Mouse (Mus musculus) E14TG2a.4 (cell line): ENCODE measurements around the gene Efcab6.

Experiments
- H3K27me3 ChIP-seq: 2 replicates; pipeline ENCODE4 v1.6.1; 2014; ENCODE audit warnings: low read length, control low read depth; ENCODE audit not compliant: insufficient read depth
- H3K36me3 ChIP-seq: 2 replicates; pipeline ENCODE4 v1.6.1; 2014; ENCODE audit warnings: low read length, control low read depth; ENCODE audit not compliant: insufficient read depth
- H3K4me1 ChIP-seq: replicated peaks from 2 replicates; pipeline ENCODE4 v1.6.1; 2014; ENCODE audit warnings: low read depth, low read length, control low read depth
- H3K4me3 ChIP-seq: replicated peaks from 2 replicates; pipeline ENCODE4 v1.5.1; 2014; ENCODE audit warnings: mild to moderate bottlenecking, low read length
- H3K9me3 ChIP-seq: 2 replicates; pipeline ENCODE4 v1.6.1; 2014; ENCODE audit warnings: low read length, control low read depth
- CTCF ChIP-seq: conservative IDR thresholded peaks from 2 replicates; pipeline ENCODE4 v1.5.1; 2014; ENCODE audit warnings: low read length
- NANOG ChIP-seq: IDR thresholded peaks from 2 replicates; pipeline ENCODE4 v1.6.1; 2014; ENCODE audit warnings: borderline replicate concordance, low read length, mixed read lengths
- POU5F1 ChIP-seq: IDR thresholded peaks from 2 replicates; pipeline ENCODE4 v1.6.1; 2014; ENCODE audit warnings: low read length, borderline replicate concordance

Gene Efcab6

DNA sequence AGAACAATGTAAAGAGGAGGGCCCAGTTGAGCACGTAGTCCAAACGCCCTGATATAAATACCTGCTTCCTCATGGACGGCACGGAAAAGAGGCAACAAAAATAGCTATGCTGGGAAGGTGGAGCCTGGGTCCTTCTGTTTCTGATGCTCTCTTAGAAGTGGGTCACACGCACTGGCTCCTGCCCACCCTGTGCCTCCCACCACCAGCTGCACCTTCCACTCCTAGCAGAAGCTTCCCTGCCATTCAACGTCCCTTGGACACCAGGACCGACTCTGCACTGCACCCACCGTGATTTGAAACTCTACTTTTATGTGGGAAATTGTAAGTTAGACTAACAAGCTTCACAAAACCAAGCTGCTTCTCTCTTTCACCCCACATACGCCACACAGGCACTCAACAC is 12.8 kb downstream of the Efcab6 start:
- no peak for TF ChIP-seq POU5F1
- TF ChIP-seq NANOG = no peak
- TF ChIP-seq CTCF = no peak
- no peaks in the 10 kb centered on the region for H3K36me3 ChIP-seq
- H3K4me3 ChIP-seq = no peak overlapping the region
- H3K9me3 ChIP-seq = no peaks in the 10 kb centered on the region
- peaks cover 14% of the 10 kb centered on the region for H3K27me3 ChIP-seq
- H3K4me1 ChIP-seq = peaks cover 25% of the 10 kb centered on the region

- peaks cover 1% of the 10 kb centered on the region for H3K9me3 ChIP-seq
- H3K36me3 ChIP-seq = no peaks in the 10 kb centered on the region
- H3K27me3 ChIP-seq = peaks cover 5% of the 10 kb centered on the region
- peaks cover 21% of the 10 kb centered on the region for H3K4me1 ChIP-seq
- TF ChIP-seq NANOG (no peak), POU5F1 (no peak), CTCF (no peak)
- H3K4me3 ChIP-seq = no peak overlapping the region
These were observed 15.6 kb downstream of the Efcab6 start for GRCm38 (mm10) chr15:84049570-84049969.

- no peaks in the 10 kb centered on the region for H3K27me3 ChIP-seq
- peaks cover 6% of the 10 kb centered on the region for H3K9me3 ChIP-seq
- no peak overlapping the region for H3K4me3 ChIP-seq
- H3K4me1 ChIP-seq = peaks cover 12% of the 10 kb centered on the region
- no peaks in the 10 kb centered on the region for H3K36me3 ChIP-seq
- TF ChIP-seq POU5F1 (no peak), CTCF (peak; percentile 61), NANOG (no peak)
These were observed 19.6 kb downstream of the Efcab6 start for GRCm38 (mm10) chr15:84045562-84045961.

DNA sequence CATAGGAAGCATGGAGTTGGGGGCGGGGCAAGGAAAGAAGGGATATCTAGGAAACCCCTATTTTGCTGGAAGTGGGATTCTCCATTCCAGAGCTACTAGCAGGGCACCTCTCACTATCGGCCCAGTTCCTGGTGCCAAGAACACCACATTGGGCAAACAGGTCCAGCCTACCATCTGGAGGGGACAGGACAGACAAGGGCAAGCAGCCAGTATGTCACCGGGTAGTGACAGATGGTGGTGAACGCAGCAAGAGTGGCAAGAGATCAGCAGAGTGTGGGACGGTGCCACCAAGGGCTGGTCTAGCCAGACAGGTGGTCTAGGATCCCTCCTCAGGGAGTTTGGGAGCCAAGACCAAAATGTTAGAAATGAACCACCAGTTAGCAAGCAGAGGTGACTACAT is 28.1 kb downstream of the Efcab6 start:
- Histone ChIP-seq H3K4me1 (no peaks in the 10 kb centered on the region), H3K4me3 (no peak overlapping the region), H3K9me3 (peaks cover 13% of the 10 kb centered on the region), H3K27me3 (no peaks in the 10 kb centered on the region), H3K36me3 (no peaks in the 10 kb centered on the region)
- TF ChIP-seq CTCF (no peak), NANOG (no peak), POU5F1 (no peak)

GRCm38 (mm10) chr15:84025651-84026050 is 39.5 kb downstream of the Efcab6 start:
- Histone ChIP-seq H3K9me3 (no peaks in the 10 kb centered on the region), H3K36me3 (no peaks in the 10 kb centered on the region), H3K27me3 (no peaks in the 10 kb centered on the region), H3K4me1 (peaks cover 7% of the 10 kb centered on the region; the same call in 1 of the 2 replicates), H3K4me3 (no peak overlapping the region)
- TF ChIP-seq POU5F1 (no peak), CTCF (no peak), NANOG (no peak)

- Histone ChIP-seq H3K9me3 (peaks cover 3% of the 10 kb centered on the region; the same call in 1 of the 2 replicates), H3K4me1 (peaks cover 7% of the 10 kb centered on the region; the same call in 1 of the 2 replicates), H3K4me3 (no peak overlapping the region), H3K27me3 (no peaks in the 10 kb centered on the region), H3K36me3 (no peaks in the 10 kb centered on the region)
- TF ChIP-seq POU5F1 = no peak
- TF ChIP-seq NANOG = no peak
- no peak for TF ChIP-seq CTCF
These were observed 40.3 kb downstream of the Efcab6 start for GRCm38 (mm10) chr15:84024851-84025250.

DNA sequence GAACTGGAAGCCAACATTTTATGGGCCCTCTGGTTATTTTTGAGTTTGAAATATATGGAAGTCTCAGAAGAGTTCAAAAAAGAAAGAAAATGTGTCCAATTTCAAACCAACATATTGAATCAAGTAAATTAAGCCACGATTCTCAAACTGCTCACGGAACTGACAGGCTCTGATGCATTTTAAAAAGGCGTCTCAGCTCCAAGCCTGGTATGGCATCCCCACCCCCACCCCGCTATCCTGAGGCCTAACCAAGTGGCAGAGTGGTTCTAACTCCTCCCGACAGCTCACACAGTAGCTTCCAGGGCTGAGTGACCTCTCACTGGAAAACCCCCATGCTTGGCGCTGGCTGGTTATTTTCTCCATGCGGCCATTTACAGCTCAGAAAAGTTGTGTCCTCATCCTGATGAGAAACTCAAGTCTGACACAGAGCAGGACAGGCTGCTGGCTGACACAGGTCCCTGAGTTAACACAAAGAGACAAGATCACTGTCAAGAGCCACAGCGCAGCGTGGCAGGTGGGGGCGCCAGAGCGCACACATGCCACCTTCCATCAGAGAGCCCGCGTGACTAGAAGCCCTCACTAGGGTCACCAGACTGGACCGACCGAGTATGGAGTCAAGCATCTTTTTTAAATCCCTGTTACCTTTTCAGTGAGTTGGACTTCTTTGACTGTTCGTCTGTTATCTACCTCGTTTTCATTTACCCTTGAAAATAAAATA is 55.7 kb downstream of the Efcab6 start:
- Histone ChIP-seq H3K27me3 (no peaks in the 10 kb centered on the region), H3K4me3 (no peak overlapping the region), H3K9me3 (0 out of 2 replicates have a peak, but pooled peaks cover 4% of the 10 kb centered on the region), H3K4me1 (no peaks in the 10 kb centered on the region; the same call in 1 of the 2 replicates), H3K36me3 (no peaks in the 10 kb centered on the region)
- TF ChIP-seq CTCF = peak; percentile 32
- TF ChIP-seq POU5F1 = no peak
- no peak for TF ChIP-seq NANOG

DNA sequence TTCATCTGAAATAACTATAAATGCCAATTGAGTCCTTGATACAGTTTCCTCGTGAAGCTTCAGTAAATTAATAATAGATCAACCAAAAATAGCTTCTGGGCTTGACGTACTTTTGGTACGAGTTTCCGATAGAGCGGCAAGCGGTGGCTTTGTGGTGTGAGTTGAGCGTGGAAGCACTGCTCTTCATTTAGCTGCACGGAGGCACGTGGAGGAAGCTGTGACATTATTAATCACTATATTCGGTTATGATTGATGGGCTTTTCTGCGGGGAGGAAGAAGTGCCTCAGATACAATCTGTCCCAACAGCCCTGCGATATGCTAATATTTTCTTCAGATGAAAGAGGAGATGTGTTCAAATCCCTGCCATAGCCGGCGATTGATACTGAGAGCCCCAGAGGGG is 60.9 kb downstream of the Efcab6 start:
- H3K4me1 ChIP-seq = no peaks in the 10 kb centered on the region
- no peaks in the 10 kb centered on the region for H3K27me3 ChIP-seq
- no peak overlapping the region for H3K4me3 ChIP-seq
- H3K9me3 ChIP-seq = 0 out of 2 replicates have a peak, but pooled peaks cover 4% of the 10 kb centered on the region
- TF ChIP-seq NANOG (no peak), POU5F1 (no peak), CTCF (no peak)
- H3K36me3 ChIP-seq = no peaks in the 10 kb centered on the region
